Mouse (Mus musculus) adipocyte (in vitro differentiated cells): ENCODE data around the gene Lpxn.

Experiments
- DNase-seq: peaks from one replicate; pipeline ENCODE4 v3.0.0-alpha.2; 2016; ENCODE audit warnings: low spot score

Gene Lpxn

GRCm38 (mm10) chr19:12805730-12806129, 9.7 kb downstream of the Lpxn start:
- peak; percentile 88 for DNase-seq

GRCm38 (mm10) chr19:12806214-12806613, 10.2 kb downstream of the Lpxn start:
- peak; percentile 42 for DNase-seq

DNA sequence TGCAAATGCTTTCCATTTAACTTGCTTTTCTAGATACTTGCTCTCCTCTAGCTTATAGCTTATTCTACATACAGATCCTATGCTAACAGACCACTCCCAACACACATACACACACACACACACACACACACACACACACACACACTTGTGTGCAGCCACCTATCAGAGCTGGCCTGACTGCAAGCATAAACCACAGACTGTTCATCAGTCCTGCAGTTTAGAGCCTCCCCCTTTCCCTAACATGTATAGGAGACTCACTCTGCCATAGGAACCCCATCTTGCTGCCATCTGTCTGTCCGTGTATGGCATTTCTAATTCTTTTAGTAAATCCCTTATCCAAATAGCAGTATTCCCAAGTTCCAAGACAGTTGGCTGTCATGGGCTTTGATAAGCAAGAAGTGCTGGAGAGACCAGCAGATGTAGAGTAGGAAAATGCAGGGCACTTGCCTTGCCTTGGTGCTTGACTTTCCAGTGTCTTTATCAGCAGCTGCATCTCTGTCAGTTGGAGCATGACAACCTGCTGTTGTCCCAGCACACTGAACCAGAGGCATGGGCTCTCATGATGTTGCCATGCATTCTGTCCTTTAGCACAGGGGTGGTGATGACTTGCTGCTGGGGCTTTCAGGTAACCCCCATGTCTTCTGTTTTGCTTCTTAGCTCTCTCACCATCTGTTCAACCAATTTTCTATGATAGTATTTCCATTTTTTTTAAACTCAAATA, 16.8 kb downstream of the Lpxn start:
- DNase-seq = no peak

GRCm38 (mm10) chr19:12813883-12814282, 17.9 kb downstream of the Lpxn start:
- no peak for DNase-seq

DNA sequence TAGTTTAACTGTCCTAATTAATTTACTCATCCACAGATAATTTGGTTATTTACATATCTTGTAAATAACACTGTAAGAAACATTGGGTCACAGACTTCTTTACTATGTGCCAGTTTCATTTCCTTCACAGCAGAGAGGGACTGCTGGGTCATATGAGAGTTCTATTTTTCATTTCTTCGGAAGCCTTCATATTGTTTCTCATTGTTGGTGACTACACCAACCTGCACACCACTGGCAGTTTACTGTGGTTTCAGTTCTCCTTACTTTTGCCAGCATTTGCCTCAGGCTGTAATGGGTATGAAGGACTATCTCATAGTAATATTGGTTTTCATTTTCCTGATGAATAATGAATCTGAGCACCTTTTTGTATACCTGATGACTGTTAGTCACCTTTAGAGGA, 22.5 kb downstream of the Lpxn start:
- no peak for DNase-seq

GRCm38 (mm10) chr19:12820383-12820782, 24.4 kb downstream of the Lpxn start:
- peak; percentile 78 for DNase-seq

DNA sequence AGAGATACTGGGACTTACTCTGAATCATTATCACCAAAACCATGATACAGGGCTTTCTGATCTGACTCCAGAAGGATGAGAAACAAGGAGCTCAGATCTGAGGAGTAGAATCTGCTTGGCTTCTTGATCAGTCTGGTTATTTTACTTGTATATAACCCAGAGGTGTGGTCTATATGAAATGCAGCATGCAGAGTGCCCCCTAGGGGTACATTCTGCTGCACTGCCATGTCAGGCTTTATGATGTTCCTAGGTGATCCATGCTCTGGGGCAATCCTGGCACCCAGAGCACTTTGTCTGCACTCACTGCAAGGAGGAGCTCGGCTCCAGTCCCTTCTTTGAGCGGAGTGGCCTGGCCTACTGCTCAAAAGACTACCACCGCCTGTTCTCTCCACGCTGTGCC, 28.6 kb downstream of the Lpxn start:
- no peak for DNase-seq

GRCm38 (mm10) chr19:12830823-12831430, 34.9 kb downstream of the Lpxn start:
- no peak for DNase-seq

DNA sequence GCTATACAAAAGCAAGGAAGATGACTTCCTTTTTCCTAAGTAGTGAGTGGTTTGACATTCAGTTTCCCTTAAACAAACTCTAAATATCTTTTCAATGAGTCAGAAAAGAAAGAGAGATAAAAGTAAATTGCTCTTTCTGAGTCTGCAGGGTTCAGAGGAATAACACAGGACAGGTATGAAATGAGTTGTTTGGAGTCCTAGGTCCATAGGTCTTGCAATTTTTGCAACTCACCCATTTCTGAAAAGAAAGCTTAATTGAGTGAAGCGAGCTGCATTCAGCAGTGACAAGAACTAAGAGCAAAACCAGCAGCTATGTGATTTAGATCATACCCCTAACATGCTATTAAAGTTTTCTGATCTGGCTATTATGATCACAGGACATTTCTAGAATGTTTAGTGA, 35.6 kb downstream of the Lpxn start:
- DNase-seq = no peak

GRCm38 (mm10) chr19:12833625-12834024, 37.6 kb downstream of the Lpxn start:
- DNase-seq = no peak

DNA sequence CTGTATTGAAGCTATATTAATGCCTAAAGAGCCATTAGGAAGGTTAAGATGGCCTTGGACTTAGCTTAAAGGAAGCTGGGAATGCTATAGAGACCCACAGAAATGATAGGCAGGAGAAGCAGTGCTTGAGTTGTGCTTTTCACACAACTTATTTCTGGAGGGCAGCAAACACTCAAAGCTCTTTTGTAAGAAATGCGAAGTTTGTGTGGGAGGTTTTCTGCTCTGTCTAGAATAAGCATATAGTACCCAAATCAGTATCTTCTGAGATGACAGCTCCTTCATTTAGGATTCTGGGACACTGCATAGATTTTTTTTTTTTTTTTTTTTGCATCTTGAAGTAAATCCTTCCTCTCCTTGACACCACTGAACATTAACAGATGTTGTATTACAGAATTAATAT, 42.5 kb downstream of the Lpxn start:
- no peak for DNase-seq

DNA sequence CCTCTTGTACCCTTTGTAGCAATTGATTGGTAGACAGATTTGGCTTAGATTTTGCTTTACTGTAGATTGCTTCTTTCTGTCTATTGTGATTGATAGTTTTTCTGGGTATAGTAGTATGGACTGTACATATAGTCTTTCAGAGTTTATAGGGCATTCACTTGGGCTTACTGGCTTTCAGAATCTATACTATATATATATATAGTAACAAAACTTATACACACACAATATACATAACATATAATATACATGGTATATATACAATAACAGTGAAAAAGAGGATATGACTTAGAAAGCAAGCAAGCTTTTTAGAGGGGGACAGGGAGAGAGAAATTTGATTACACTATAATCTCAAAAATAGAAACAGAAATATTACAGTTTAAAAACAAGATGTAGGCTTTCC, 50.4 kb downstream of the Lpxn start, which contains the start of gene Gm5244:
Gene Gm5244 (plus strand): TSS at position 301 of the 400 bp plus-strand sequence.
- DNase-seq = no peak

- DNase-seq = no peak
Measured at GRCm38 (mm10) chr19:12856983-12857382, 61.0 kb downstream of the Lpxn start, which contains the start of gene Olfr1444. Gene Olfr1444 (plus strand): TSS chr19:12857283.
